Mouse (Mus musculus) embryonic facial prominence, embryonic 10.5 days (tissue): ENCODE measurements around the gene Ms4a4b. TPM values are rescaled to one million over a fixed set of nuclear protein-coding genes. Genes with fewer than 3 reads are reported as not detected.
"Not testable (repeated sequence)": the region's sequence is repeated elsewhere in the genome, so short reads cannot be mapped to it uniquely, and the experiment has no call there.

Experiments used
- DNase-seq: peaks from one replicate; pipeline ENCODE4 v3.0.0-alpha.2; 2017; ENCODE audit warnings: low spot score
- H3K27ac ChIP-seq: fragments of 300-500 bp; sonication (generic); replicated peaks from 2 replicates; pipeline ENCODE4 v1.5.1; 2016; ENCODE audit warnings: mild to moderate bottlenecking
- H3K27me3 ChIP-seq: fragments of 300-500 bp; sonication (generic); replicated peaks from 2 replicates; pipeline ENCODE4 v1.6.1; 2016; ENCODE audit warnings: low read depth, mild to moderate bottlenecking; ENCODE audit not compliant: poor library complexity, severe bottlenecking
- H3K36me3 ChIP-seq: fragments of 300-500 bp; sonication (generic); replicated peaks from 2 replicates; pipeline ENCODE4 v1.6.1; 2016; ENCODE audit warnings: mild to moderate bottlenecking, moderate library complexity
- H3K4me1 ChIP-seq: fragments of 300-500 bp; sonication (generic); 2 replicates; pipeline ENCODE4 v1.6.1; 2016
- H3K4me3 ChIP-seq: fragments of 300-500 bp; sonication (generic); 2 replicates; pipeline ENCODE4 v1.5.1; 2016; ENCODE audit warnings: mild to moderate bottlenecking, moderate library complexity
- H3K9me3 ChIP-seq: fragments of 300-500 bp; sonication (generic); 2 replicates; pipeline ENCODE4 v1.6.1; 2016; ENCODE audit warnings: mild to moderate bottlenecking
- WGBS: fragments of 180-500 bp; shearing (Covaris S2); methylation state at CpG from one replicate; pipeline ENCODE4 v1.1.7; 2016; 5-methylcytosine and 5-hydroxymethylcytosine counted together
- polyA plus RNA-seq: library from polyadenylated mRNA; unstranded; fragments of >200 nt; fragmentation: Nextera tagmentation; extraction: Ambion mirVana; gene quantifications from 2 replicates; pipeline ENCODE4 v1.2.1, GENCODE M21; 2016

Gene Ms4a4b
- polyA plus RNA-seq, 1 experiment from 2014 or later: not detected

DNA sequence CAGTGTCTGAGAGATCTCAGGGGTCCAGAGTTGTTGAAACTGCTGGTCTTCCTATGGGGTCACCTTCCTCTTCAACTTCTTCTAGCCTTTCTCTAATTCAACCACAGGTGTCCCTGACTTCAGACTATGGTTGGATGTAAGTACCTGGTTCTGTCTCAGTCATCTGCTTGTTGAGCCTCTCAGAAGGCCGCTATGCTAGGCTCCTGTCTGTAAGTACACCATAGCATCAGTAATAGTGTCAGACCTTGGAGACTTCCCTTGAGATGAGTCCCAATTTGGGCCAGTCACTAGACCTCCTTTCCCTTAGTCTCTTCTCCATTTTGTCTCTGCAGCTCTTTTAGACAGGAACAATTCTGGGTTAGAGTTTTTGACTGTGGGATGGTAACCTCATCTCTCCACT, 49.3 kb downstream of the Ms4a4b start:
- no peaks in the 10 kb centered on the region for H3K36me3 ChIP-seq
- H3K4me3 ChIP-seq: no peak overlapping the region
- H3K4me1 ChIP-seq: no peaks in the 10 kb centered on the region
- no peak overlapping the region for H3K27ac ChIP-seq
- DNase-seq: no peak
- no peaks in the 10 kb centered on the region for H3K9me3 ChIP-seq
- 87% methylated on average over 1 of the region's 1 CpGs for WGBS
- H3K27me3 ChIP-seq: no peaks in the 10 kb centered on the region

DNA sequence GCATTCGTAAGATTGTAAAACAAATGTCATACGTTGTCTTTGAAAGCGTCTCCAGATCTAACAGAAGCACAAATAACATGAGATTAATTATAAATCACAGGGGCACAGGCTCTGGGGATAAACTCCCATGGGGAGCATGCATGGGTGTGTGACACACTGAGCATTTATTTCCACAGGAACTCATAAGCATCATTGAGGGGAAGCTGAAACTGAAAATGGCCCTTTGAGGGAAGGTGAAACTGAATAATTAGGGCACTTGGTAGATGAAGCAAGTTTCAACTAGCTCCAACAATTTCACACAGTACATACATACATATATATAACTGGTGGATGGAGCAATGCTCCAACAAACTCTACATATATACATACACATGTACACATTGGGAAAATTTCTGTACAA, 51.2 kb downstream of the Ms4a4b start:
- WGBS: 88% methylated on average over 3 of the region's 3 CpGs
- Histone ChIP-seq H3K27ac (no peak overlapping the region), H3K27me3 (no peaks in the 10 kb centered on the region), H3K4me3 (no peak overlapping the region), H3K4me1 (no peaks in the 10 kb centered on the region), H3K9me3 (no peaks in the 10 kb centered on the region), H3K36me3 (no peaks in the 10 kb centered on the region)
- DNase-seq: no peak

DNA sequence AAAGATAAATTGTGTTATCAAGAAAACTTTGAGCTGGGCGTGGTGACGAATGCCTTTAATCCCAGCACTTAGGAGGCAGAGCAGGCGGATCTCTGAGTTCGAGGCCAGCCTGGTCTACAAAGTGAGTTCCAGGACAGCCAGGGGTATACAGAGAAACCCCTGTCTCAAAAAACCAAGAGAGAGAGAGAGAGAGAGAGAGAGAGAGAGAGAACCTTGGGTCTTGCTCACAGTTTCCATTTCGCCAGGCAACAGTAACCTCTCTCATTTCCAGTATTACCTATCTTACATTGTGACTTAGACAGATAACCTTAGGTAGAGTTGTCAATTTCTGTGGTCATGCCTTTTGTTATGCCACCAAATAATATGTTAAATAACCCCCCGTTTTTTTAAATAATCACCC, 53.0 kb downstream of the Ms4a4b start:
- no peaks in the 10 kb centered on the region for H3K4me1 ChIP-seq
- H3K27ac ChIP-seq: no peak overlapping the region
- DNase-seq: no peak
- H3K36me3 ChIP-seq: no peaks in the 10 kb centered on the region
- H3K9me3 ChIP-seq: no peaks in the 10 kb centered on the region
- no peak overlapping the region for H3K4me3 ChIP-seq
- no peaks in the 10 kb centered on the region for H3K27me3 ChIP-seq
- WGBS: 83% methylated on average over 6 of the region's 6 CpGs

DNA sequence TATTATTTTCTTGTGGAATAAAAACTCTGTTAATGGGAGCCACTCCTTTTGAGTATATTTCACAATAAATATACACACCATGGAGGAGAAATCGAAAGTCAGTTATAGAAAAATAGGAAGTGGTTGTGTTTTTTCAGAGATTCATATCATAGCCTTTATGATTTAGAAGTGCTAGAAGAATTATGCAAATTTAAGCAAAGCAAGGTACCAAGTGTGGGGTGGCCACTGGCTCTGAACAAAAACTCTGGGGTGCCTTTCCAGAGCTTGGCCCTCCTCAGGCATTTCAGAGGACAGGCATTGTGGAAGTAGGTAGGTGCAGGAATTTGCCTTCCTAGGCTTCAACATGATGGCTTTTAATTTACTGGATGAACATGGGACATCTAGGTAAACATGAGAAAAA, 53.9 kb downstream of the Ms4a4b start:
- H3K4me3 ChIP-seq, DNase-seq, H3K27me3 ChIP-seq, H3K27ac ChIP-seq, H3K4me1 ChIP-seq, H3K9me3 ChIP-seq, H3K36me3 ChIP-seq: not testable (repeated sequence)
- WGBS: 88% methylated on average over 1 of the region's 1 CpGs

DNA sequence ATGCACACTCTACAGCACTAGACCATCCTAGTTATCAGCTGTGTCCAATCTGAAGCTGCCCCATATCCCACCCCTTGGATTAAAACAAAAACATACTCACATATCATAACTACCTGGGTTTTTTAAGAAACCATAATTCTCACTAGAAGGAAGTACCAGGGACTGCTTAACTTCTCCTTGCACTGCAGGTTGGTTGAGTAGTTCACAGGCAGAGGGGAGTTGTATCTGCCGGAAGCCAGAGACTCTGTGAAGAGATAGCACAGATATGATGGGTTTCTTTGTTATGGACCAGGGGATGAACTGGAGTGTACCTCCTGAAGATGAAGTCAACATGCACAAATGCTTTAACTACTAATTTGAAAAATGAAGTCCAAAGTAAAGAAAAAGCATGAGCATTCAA, 57.4 kb downstream of the Ms4a4b start:
- WGBS: 84% methylated on average over 1 of the region's 1 CpGs
- H3K27me3 ChIP-seq: no peaks in the 10 kb centered on the region
- no peak overlapping the region for H3K4me3 ChIP-seq
- no peaks in the 10 kb centered on the region for H3K9me3 ChIP-seq
- H3K27ac ChIP-seq: no peak overlapping the region
- H3K36me3 ChIP-seq: no peaks in the 10 kb centered on the region
- DNase-seq: no peak
- no peaks in the 10 kb centered on the region for H3K4me1 ChIP-seq

DNA sequence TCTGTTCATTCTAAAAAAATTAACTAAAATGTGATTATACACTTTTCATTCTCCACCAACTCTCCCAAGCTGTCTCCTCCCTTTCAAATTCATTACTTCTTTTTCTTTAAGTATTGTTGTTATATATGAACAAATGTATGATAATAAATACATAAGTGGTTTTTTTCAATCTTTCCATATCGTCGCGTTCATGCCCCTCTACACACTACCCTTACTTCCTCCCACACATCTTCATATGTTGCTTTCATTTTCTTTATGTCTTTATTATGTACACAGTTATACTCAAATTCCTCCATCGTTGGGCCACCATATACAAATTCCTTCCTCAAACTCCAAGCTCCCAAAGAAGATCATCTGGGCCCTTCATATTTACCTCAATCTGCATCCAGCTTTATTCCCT, 58.0 kb downstream of the Ms4a4b start:
- no peaks in the 10 kb centered on the region for H3K4me1 ChIP-seq
- no peaks in the 10 kb centered on the region for H3K9me3 ChIP-seq
- H3K36me3 ChIP-seq: no peaks in the 10 kb centered on the region
- H3K4me3 ChIP-seq: no peak overlapping the region
- no peak for DNase-seq
- WGBS: 87% methylated on average over 4 of the region's 4 CpGs
- H3K27ac ChIP-seq: no peak overlapping the region
- H3K27me3 ChIP-seq: no peaks in the 10 kb centered on the region

DNA sequence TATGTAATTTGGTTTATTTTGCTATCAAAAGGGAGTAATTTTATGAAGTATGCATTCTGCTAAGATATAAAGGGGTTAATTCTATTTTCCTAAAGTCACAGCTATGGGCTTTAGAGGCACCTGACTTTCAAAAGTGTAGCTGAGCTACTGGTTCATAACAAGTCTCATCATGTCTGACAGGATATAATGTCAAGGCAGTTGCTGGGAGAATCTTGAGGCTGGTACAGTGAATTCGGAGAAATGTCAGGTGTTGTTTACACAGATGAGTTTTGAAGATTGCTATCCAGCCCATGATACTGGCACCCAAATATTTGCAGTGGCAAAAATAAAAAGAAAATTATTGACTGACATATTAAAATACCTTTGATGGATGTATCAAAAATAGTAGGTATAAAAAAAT, 61.5 kb downstream of the Ms4a4b start:
- WGBS: 75% methylated on average over 1 of the region's 1 CpGs

DNA sequence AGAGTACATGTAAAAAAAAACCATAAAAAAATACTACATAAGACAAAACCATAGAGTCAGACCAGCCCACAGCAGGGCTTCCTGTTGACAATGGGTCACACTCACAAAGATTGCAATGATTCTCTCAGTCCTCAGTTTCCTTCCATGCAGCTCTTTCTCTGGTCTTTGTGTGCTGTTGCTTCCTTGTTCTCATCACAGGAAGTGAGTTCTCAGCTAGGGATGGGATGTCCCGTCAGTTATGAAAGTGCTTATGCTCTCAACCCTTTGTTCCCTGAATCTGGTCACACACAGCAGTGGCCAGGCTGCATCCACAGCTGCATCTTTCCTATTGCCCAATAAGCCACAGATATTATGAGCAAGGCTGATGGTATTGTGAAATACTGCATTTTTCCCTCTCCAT, 70.1 kb downstream of the Ms4a4b start:
- 72% methylated on average over 1 of the region's 1 CpGs for WGBS
- H3K4me1 ChIP-seq: no peaks in the 10 kb centered on the region

More for the DNA sequence above, 61.5 kb downstream of the Ms4a4b start:
- Histone ChIP-seq H3K4me1 (no peaks in the 10 kb centered on the region), H3K27me3 (no peaks in the 10 kb centered on the region), H3K27ac (no peak overlapping the region), H3K36me3 (no peaks in the 10 kb centered on the region), H3K4me3 (no peak overlapping the region), H3K9me3 (no peaks in the 10 kb centered on the region)
- no peak for DNase-seq

DNA sequence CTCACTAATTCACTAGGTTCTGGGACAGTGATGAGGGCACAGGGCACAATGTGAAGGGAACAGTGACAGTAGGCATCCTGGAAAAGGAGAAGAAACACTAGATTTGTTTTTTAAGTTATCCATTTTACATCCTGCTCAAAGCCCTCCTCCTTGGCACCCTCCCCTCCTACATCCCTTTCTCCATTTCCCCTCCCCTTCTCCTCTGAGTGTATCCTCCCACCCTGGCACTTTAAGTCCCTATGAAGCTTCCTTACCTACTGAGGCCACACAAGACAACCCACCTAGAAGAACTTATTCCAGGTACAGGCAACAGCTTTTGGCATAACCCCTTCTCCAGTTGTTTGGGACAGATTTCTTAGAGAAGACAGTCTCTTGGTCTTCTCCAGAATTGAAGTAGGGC, 72.9 kb downstream of the Ms4a4b start, which contains the start of gene Ms4a6b:
Ms4a6b (plus strand) TSS at position 267 of the 400 bp plus-strand sequence.
- H3K27me3 ChIP-seq: no peaks in the 10 kb centered on the region
- no peaks in the 10 kb centered on the region for H3K4me1 ChIP-seq
- H3K27ac ChIP-seq: no peak within 1 kb of the TSS
- H3K4me3 ChIP-seq: no peak within 1 kb of the TSS
- H3K9me3 ChIP-seq: no peaks in the 10 kb centered on the region
- DNase-seq: no peak
- H3K36me3 ChIP-seq: no peaks in the 10 kb centered on the region

More for the DNA sequence above, 70.1 kb downstream of the Ms4a4b start:
- Histone ChIP-seq H3K36me3 (no peaks in the 10 kb centered on the region), H3K27me3 (no peaks in the 10 kb centered on the region), H3K27ac (no peak overlapping the region), H3K9me3 (no peaks in the 10 kb centered on the region), H3K4me3 (no peak overlapping the region)
- no peak for DNase-seq

Other genes with a start within 250 kb of the Ms4a4b start
- not detected in 2 replicates for gene Ms4a13, start 246.8 kb upstream of the Ms4a4b start, polyA plus RNA-seq
- gene Ms4a12, start 211.1 kb upstream of the Ms4a4b start, polyA plus RNA-seq: not detected in 2 replicates
- gene Ms4a1, start 177.3 kb upstream of the Ms4a4b start, polyA plus RNA-seq: not detected in 2 replicates
- not detected in 2 replicates for gene Ms4a5, start 159.7 kb upstream of the Ms4a4b start, polyA plus RNA-seq
- gene Ms4a14, start 129.1 kb upstream of the Ms4a4b start, polyA plus RNA-seq: not detected in 2 replicates
- gene Ms4a7, start 107.4 kb upstream of the Ms4a4b start, polyA plus RNA-seq: 0.55 TPM in 1 of 2 replicates, not detected in the other
- gene Ms4a4a, start 68.0 kb upstream of the Ms4a4b start, polyA plus RNA-seq: 0.93 and 1.9 TPM in 2 replicates
- gene Ms4a4c, start 38.8 kb upstream of the Ms4a4b start, polyA plus RNA-seq: not detected in 2 replicates
- 1.2 and 1.7 TPM in 2 replicates for gene Ms4a6c, start 25.8 kb downstream of the Ms4a4b start, polyA plus RNA-seq
- gene Gm8369, start 42.4 kb downstream of the Ms4a4b start, polyA plus RNA-seq: not detected in 2 replicates
- gene Ms4a6b, start 73.0 kb downstream of the Ms4a4b start, polyA plus RNA-seq: 1.6 and 1.9 TPM in 2 replicates
- 0.58 and 0.82 TPM in 2 replicates for gene Ms4a4d, start 93.2 kb downstream of the Ms4a4b start, polyA plus RNA-seq
- 0.89 and 1.7 TPM in 2 replicates for gene Ms4a6d, start 161.3 kb downstream of the Ms4a4b start, polyA plus RNA-seq
- not detected in 2 replicates for gene Ms4a2, start 180.2 kb downstream of the Ms4a4b start, polyA plus RNA-seq
- gene Ms4a3, start 197.3 kb downstream of the Ms4a4b start, polyA plus RNA-seq: 0.21 and 0.31 TPM in 2 replicates
- gene Oosp2, start 217.0 kb downstream of the Ms4a4b start, polyA plus RNA-seq: not detected in 2 replicates
- not detected in 2 replicates for gene Oosp1, start 247.6 kb downstream of the Ms4a4b start, polyA plus RNA-seq